Mouse (Mus musculus): ENCODE measurements around the gene Olfr1222.
"Not testable (repeated sequence)": the region's sequence is repeated elsewhere in the genome, so short reads cannot be mapped to it uniquely, and the experiment has no call there.

The Olfr1222 gene

DNA sequence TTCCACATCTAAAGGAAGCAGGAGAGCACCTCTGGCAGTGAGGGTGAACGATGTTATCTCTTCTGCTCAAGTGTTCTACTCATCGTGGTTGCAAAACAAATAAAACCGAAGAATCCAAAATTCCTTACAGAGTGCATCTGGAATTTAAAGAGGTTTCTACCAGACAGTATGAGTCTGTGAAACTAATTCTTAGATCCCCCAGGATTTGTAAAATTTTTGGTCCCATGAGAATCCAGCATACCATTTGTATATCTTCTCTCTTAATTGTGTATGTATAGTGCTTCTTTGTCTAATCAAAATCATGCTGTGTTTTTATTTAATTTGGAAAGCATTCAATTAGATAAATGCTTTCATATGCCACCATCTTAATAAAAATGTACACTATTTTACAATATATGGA is at the start of gene Olfr1222:
Olfr1222 (minus strand) TSS at position 101 of the 400 bp plus-strand sequence.
- DNase-seq (ENCODE audit: inconsistent age in 2 of 2, low spot score in 1 of 2), result no peak

DNA sequence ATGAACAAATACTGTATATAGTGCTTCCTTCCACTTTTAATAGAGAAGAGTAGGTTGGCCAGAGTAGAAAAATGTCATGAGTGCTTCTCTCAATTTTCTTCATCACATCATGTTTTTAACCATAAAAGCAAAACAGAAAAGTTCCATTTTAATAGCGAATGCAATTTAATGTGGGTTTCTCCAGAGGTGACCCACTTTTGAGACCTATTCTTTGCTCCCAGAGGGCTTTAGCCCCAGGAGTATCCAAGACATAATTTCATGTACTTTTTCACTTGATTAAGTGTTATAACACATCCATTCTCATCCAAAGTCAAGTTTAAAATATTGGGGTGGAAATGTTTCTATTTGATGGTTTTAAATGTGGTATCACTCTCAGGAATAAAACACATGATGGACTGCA is 41.7 kb upstream of the Olfr1222 start, which contains the start of gene Olfr1225:
Olfr1225 (minus strand) TSS at position 101 of the 400 bp plus-strand sequence.
- no peak for DNase-seq (ENCODE audit: inconsistent age in 2 of 2, low spot score in 1 of 2)

DNA sequence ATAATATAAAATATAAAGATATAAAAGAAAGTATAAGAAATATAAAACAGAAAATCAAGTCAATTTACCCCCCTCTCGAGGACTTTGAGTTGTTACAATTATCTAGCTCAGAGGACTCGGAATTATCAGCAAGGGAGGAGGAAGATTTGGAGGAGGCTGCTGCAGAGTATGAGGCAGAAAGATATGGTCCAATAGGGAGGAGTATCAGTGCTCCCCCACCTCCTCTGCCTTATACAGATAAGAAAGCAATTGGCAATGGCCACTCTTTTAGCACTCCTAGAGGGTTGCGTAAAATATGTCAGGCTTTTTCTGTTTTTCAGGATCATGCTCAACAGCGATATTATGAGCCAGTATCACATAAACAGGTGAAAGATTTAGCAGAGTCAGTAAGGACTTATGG is 31.9 kb upstream of the Olfr1222 start:
- DNase-seq (ENCODE audit: inconsistent age in 2 of 2, low spot score in 1 of 2), result not testable (repeated sequence)

GRCm38 (mm10) chr2:89163991-89164390 is 31.1 kb upstream of the Olfr1222 start, which contains the start of gene Olfr1224-ps1:
TSS of gene Olfr1224-ps1 (minus strand) at chr2:89164091.
- DNase-seq (ENCODE audit: inconsistent age in 2 of 2, low spot score in 1 of 2), result not testable (repeated sequence)

DNA sequence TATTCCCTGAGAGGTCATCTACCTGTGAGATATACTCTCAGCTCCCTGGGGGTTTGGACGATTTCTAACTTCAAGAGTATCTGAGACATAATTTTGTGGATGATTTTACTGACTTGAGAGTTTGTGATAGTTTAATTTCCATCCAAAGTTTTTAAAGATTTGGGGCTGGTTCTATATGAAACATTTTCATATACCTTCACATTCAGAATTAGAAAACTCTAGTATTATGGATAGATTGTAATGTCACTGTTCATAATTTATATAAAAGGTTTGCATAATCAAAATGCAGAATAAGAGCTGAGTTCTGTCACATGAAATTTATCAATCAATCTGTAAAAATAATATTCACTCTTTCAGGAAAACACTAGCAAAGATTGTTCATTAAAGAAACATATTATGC is 18.6 kb upstream of the Olfr1222 start, which contains the start of gene Olfr1223:
Olfr1223 (minus strand) TSS at position 101 of the 400 bp plus-strand sequence.
- no peak for DNase-seq (ENCODE audit: inconsistent age in 2 of 2, low spot score in 1 of 2)

GRCm38 (mm10) chr2:89117183-89117582 is 15.7 kb downstream of the Olfr1222 start, which contains the start of gene Olfr1221:
TSS of gene Olfr1221 (minus strand) at chr2:89117283.
- no peak for DNase-seq (ENCODE audit: inconsistent age in 2 of 2, low spot score in 1 of 2)

DNA sequence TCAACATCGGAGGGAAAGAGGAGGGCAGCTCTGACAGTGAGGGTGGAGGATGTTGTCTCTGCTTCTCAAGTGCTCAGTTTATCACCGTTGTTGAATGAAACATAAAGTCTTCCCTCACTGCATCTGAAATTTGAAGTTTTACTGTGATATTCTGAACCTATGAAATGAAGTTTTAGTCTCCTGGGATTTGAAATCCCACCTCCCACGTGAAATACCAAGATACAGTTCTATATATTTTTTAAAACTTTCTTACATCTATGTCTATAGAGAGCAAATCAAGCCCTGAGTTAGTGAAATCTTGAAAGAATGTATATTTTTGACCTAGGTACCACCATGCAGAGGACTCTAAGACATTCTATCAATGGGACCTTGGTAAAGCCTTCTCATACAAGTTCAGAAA is 26.1 kb downstream of the Olfr1222 start, which contains the start of gene Olfr1220:
Olfr1220 (minus strand) TSS at position 101 of the 400 bp plus-strand sequence.
- DNase-seq (ENCODE audit: inconsistent age in 2 of 2, low spot score in 1 of 2), result no peak

DNA sequence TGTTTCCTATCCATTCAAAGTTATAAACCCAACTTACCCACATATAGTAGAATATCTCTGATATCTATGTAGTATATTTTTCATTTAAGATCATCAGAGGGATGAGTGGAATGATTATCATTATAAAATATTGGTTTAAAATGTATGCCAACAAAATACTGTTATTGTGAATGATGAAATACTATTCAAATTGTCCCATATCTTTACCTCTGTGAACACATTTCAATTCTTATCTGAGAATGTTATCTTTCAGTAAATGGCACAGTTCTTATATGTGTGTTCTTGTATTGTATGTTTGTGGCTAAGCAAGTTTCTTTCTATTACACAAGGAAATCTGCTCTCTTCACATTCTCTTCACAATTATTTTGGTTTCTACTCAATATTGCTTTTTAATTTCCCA is 27.2 kb downstream of the Olfr1222 start:
- DNase-seq (ENCODE audit: inconsistent age in 2 of 2, low spot score in 1 of 2), result no peak

- no peak for DNase-seq (ENCODE audit: inconsistent age in 2 of 2, low spot score in 1 of 2)
Measured at GRCm38 (mm10) chr2:89093848-89094247, 39.0 kb downstream of the Olfr1222 start.

DNA sequence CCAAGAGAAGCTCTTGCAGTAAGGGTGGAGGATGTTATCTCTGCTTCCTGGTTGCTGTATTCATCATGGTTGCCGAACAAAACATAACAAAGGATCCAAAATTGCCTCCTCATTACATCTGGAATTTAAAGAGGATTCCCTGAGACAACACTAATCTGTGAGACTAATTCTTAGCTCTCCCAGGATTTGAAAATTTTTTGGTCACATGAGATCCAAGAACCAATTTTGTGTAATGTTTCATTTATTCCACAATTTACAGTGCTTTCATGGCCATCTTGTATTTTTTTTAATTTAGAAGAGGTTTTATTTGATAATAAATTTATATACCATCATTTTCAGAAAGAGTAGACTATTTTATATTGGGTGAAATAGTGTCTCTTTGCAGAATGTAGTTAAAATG is 49.4 kb downstream of the Olfr1222 start, which contains the start of gene Olfr1219:
Olfr1219 (minus strand) TSS at position 101 of the 400 bp plus-strand sequence.
- DNase-seq (ENCODE audit: inconsistent age in 2 of 2, low spot score in 1 of 2), result no peak

DNA sequence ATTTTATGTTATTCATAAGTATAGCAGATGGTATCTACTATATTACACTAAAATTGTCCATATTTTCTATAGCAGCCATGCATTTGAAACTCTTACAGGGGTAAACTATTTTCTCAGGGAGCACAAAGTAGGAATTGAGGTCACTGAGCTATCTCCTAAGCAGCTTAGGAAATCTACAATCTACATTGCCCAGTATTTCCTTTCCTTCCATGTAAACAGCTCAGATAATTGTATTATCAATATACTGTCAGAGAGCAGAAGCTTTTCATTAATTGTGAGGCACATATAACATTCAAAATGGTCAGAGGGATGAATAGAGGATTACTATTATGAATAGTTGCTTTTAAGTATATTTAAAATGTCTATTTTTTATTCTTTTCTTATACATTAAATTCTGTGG is 51.4 kb downstream of the Olfr1222 start:
- no peak for DNase-seq (ENCODE audit: inconsistent age in 2 of 2, low spot score in 1 of 2)
